Mouse (Mus musculus) c-Kit-negative CD71-positive TER-119-positive erythroid progenitor cells, embryonic 14.5 days (primary cell): ENCODE data around the gene Tmem229b.
"Not testable (repeated sequence)": the region's sequence is repeated elsewhere in the genome, so short reads cannot be mapped to it uniquely, and the experiment has no call there.

Experiments used
- DNase-seq: peaks from one replicate; pipeline ENCODE4 v3.0.0-alpha.2; 2013; ENCODE audit warnings: low read depth, low spot score

Tmem229b gene

GRCm38 (mm10) chr12:79007126-79007753 lies at the start of gene Tmem229b:
Gene Tmem229b, minus strand, starts transcription at chr12:79007627.
- no peak for DNase-seq

- DNase-seq, result no peak
These were observed 47.8 kb upstream of the Tmem229b start for GRCm38 (mm10) chr12:79055276-79055675.

GRCm38 (mm10) chr12:79052073-79052472 lies 44.6 kb upstream of the Tmem229b start:
- no peak for DNase-seq

GRCm38 (mm10) chr12:79050545-79051212 lies 43.3 kb upstream of the Tmem229b start:
- DNase-seq, result no peak

GRCm38 (mm10) chr12:79049807-79050206 lies 42.4 kb upstream of the Tmem229b start:
- DNase-seq, result no peak

- DNase-seq, result no peak
These were observed 41.5 kb upstream of the Tmem229b start for GRCm38 (mm10) chr12:79048898-79049297.

GRCm38 (mm10) chr12:79047203-79047602 lies 39.8 kb upstream of the Tmem229b start:
- no peak for DNase-seq

GRCm38 (mm10) chr12:79046171-79046570 lies 38.7 kb upstream of the Tmem229b start:
- DNase-seq, result no peak

- no peak for DNase-seq
These were observed 37.2 kb upstream of the Tmem229b start for GRCm38 (mm10) chr12:79044668-79045067.

GRCm38 (mm10) chr12:79041436-79041835 lies 34.0 kb upstream of the Tmem229b start:
- no peak for DNase-seq

- DNase-seq, result no peak
These were observed 32.9 kb upstream of the Tmem229b start for GRCm38 (mm10) chr12:79040201-79040827.

GRCm38 (mm10) chr12:79039708-79040107 lies 32.3 kb upstream of the Tmem229b start:
- no peak for DNase-seq

- DNase-seq, result no peak
These were observed 27.9 kb upstream of the Tmem229b start for GRCm38 (mm10) chr12:79035349-79035748.

- DNase-seq, result no peak
These were observed 26.9 kb upstream of the Tmem229b start for GRCm38 (mm10) chr12:79034331-79034730.

- no peak for DNase-seq
These were observed 21.8 kb upstream of the Tmem229b start, which contains the start of gene Plekhh1 for GRCm38 (mm10) chr12:79028911-79029861. Gene Plekhh1, plus strand, starts transcription at chr12:79029163.

- not testable (repeated sequence) for DNase-seq
These were observed 20.1 kb upstream of the Tmem229b start for GRCm38 (mm10) chr12:79027526-79027925.

GRCm38 (mm10) chr12:79022882-79023281 lies 15.5 kb upstream of the Tmem229b start:
- DNase-seq, result no peak

- DNase-seq, result no peak
These were observed 14.5 kb upstream of the Tmem229b start for GRCm38 (mm10) chr12:79021902-79022301.

GRCm38 (mm10) chr12:79017994-79018399 lies 10.6 kb upstream of the Tmem229b start:
- no peak for DNase-seq

- DNase-seq, result no peak
These were observed 8.7 kb upstream of the Tmem229b start for GRCm38 (mm10) chr12:79016109-79016508.

- DNase-seq, result no peak
These were observed 3.1 kb upstream of the Tmem229b start for GRCm38 (mm10) chr12:79010569-79010968.
